Mouse (Mus musculus): Measurements from ENCODE around the gene Mrgpre. TPM values are rescaled to one million over a fixed set of nuclear protein-coding genes. Genes with fewer than 3 reads are reported as not detected.

Gene Mrgpre
- polyA plus RNA-seq (2014; fragmentation: Illumina TruSeq; extraction: RNeasy Lipid Tissue Mini Kit (QIAGEN cat#74804); ENCODE audit: low read depth, low replicate concordance): 0.44 TPM

DNA sequence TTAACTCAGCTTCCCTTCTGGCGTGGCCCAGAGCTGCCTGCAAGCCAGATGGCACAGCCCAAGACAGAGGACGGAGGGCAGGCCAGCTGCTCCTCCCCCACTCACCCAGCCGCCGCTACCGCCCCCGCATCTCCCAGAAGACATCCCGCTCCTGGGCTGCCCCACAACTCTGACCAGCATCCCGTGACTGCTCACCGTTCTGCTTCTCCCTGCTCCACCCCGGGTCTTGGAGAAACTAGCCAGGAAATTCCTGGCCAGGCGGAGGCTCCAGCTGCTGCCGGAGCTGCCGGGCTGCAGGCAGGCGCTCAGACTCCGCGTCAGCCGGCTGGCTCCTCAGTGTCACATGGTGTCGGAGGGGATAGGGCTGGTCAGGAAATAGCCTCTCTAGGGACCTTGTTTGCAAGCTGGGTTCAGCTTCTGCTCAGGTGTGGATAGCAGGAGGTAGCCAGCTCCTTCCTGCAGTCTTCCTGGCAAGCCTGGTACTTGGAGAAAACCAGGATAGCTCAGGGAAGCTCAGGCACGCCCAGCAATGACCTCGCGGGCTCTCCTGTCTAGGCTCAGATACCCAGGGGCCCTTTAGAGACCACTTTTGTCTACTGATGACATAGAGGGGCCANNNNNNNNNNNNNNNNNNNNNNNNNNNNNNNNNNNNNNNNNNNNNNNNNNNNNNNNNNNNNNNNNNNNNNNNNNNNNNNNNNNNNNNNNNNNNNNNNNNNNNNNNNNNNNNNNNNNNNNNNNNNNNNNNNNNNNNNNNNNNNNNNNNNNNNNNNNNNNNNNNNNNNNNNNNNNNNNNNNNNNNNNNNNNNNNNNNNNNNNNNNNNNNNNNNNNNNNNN, at the start of gene Mrgpre:
Mrgpre (minus strand) TSS at position 505 of the 834 bp plus-strand sequence.

GRCm38 (mm10) chr7:143822375-143823265, 38.3 kb upstream of the Mrgpre start, which contains the start of the genes Nadsyn1 and Dhcr7:
Gene Nadsyn1, minus strand, starts transcription at chr7:143822849.
Gene Dhcr7, plus strand, starts transcription at chr7:143823145.

GRCm38 (mm10) chr7:143766893-143767292, 17.4 kb downstream of the Mrgpre start, which contains the start of gene Mrgprg:
Gene Mrgprg, minus strand, starts transcription at chr7:143766993.

DNA sequence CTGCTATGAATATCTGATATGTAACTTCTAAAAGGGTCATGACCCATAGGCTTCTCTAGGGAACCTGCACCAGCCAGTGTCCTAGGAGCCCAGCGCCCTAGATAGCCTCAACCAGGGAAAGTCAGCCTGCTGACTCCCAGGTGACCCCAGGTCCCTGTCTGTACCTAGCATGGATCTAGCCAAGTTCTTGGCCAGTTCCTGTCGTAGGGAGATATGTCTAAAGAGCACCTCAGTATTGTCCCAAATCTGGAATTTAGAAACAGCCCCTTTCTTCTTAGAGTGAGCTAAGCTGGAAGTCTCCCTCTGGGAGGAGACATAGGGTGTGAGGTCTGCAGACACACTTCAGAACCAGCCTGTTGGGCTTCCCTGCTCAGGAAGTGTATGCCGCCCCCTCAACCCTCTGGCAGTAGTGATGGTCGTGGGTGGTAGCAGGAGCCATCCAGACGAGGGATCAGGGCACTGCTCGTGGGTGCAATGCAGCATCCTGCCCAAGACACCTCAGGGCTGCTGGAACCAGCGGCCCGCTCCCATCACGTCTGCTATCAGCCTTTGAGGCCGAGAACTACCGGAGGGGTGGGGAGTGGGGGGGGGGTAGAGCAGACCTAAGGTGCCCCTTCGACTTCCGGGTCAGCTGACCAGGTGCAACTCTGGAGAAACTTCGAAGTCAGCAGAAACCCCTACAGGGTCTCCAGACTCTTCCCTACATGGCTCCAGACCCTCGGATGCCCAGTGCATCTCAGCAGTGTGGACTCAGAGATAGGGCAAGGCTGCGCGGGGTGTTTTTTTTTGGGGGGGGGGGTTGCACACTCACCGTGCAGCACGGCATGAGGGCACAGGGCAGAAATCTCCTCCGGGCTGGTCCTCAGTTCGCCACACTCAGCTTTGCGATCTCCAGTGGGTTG, 27.9 kb downstream of the Mrgpre start, which contains the start of gene Osbpl5:
Osbpl5 (minus strand) TSS at position 861 of the 902 bp plus-strand sequence.

Other genes with a start within 250 kb of the Mrgpre start
- gene Nap1l4, start 235.4 kb downstream of the Mrgpre start, polyA plus RNA-seq (2014; fragmentation: Illumina TruSeq; extraction: RNeasy Lipid Tissue Mini Kit (QIAGEN cat#74804); ENCODE audit: low read depth, low replicate concordance): 89.8 TPM
- gene Cars, start 184.4 kb downstream of the Mrgpre start, polyA plus RNA-seq (2014; fragmentation: Illumina TruSeq; extraction: RNeasy Lipid Tissue Mini Kit (QIAGEN cat#74804); ENCODE audit: low read depth, low replicate concordance): 21.7 TPM
- 1.3 TPM for gene Tnfrsf26, start 155.8 kb downstream of the Mrgpre start, polyA plus RNA-seq (2014; fragmentation: Illumina TruSeq; extraction: RNeasy Lipid Tissue Mini Kit (QIAGEN cat#74804); ENCODE audit: low read depth, low replicate concordance)
- gene Tnfrsf22, start 134.8 kb downstream of the Mrgpre start, polyA plus RNA-seq (2014; fragmentation: Illumina TruSeq; extraction: RNeasy Lipid Tissue Mini Kit (QIAGEN cat#74804); ENCODE audit: low read depth, low replicate concordance): 2.6 TPM
- gene Tnfrsf23, start 98.6 kb downstream of the Mrgpre start, polyA plus RNA-seq (2014; fragmentation: Illumina TruSeq; extraction: RNeasy Lipid Tissue Mini Kit (QIAGEN cat#74804); ENCODE audit: low read depth, low replicate concordance): 5.8 TPM
- gene Osbpl5, start 27.5 kb downstream of the Mrgpre start, polyA plus RNA-seq (2014; fragmentation: Illumina TruSeq; extraction: RNeasy Lipid Tissue Mini Kit (QIAGEN cat#74804); ENCODE audit: low read depth, low replicate concordance): 3.0 TPM
- gene Mrgprg, start 17.5 kb downstream of the Mrgpre start, polyA plus RNA-seq (2014; fragmentation: Illumina TruSeq; extraction: RNeasy Lipid Tissue Mini Kit (QIAGEN cat#74804); ENCODE audit: low read depth, low replicate concordance): not detected
- gene Nadsyn1, start 38.3 kb upstream of the Mrgpre start, polyA plus RNA-seq (2014; fragmentation: Illumina TruSeq; extraction: RNeasy Lipid Tissue Mini Kit (QIAGEN cat#74804); ENCODE audit: low read depth, low replicate concordance): 33.7 TPM
- gene Dhcr7, start 38.6 kb upstream of the Mrgpre start, polyA plus RNA-seq (2014; fragmentation: Illumina TruSeq; extraction: RNeasy Lipid Tissue Mini Kit (QIAGEN cat#74804); ENCODE audit: low read depth, low replicate concordance): 19.1 TPM
- not detected for gene Gm498, start 82.3 kb upstream of the Mrgpre start, polyA plus RNA-seq (2014; fragmentation: Illumina TruSeq; extraction: RNeasy Lipid Tissue Mini Kit (QIAGEN cat#74804); ENCODE audit: low read depth, low replicate concordance)
- 4.3 TPM for gene Shank2, start 217.4 kb upstream of the Mrgpre start, polyA plus RNA-seq (2014; fragmentation: Illumina TruSeq; extraction: RNeasy Lipid Tissue Mini Kit (QIAGEN cat#74804); ENCODE audit: low read depth, low replicate concordance)